Mouse (Mus musculus) midbrain, embryonic 11.5 days (tissue): ENCODE results near the gene Olfr283. TPM values are rescaled to one million over a fixed set of nuclear protein-coding genes. Genes with fewer than 3 reads are reported as not detected.
A peak's percentile ranks its signal among the peaks of the same experiment; 100 is the strongest.
"Not testable (repeated sequence)": the region's sequence is repeated elsewhere in the genome, so short reads cannot be mapped to it uniquely, and the experiment has no call there.

Experiments used
- ATAC-seq: fragments of 200-750 bp; cut with Nextera tagmentation; 2 replicates; pipeline ENCODE4 v1.8.0; 2017; ENCODE audit warnings: moderate TSS enrichment, moderate library complexity; ENCODE audit not compliant: low FRiP score
- DNase-seq: peaks from one replicate; pipeline ENCODE4 v3.0.0; 2015; ENCODE audit warnings: low spot score; ENCODE audit errors: missing footprints
- H3K27ac ChIP-seq: fragments of 300-500 bp; sonication (generic); 2 replicates; pipeline ENCODE4 v1.5.1; 2014; ENCODE audit warnings: low read depth, low read length
- H3K27me3 ChIP-seq: fragments of 300-500 bp; sonication (generic); 2 replicates; pipeline ENCODE4 v1.6.1; 2014; ENCODE audit warnings: mild to moderate bottlenecking, low read length, moderate library complexity, mixed read lengths; ENCODE audit not compliant: control insufficient read depth, insufficient read depth
- H3K36me3 ChIP-seq: fragments of 300-500 bp; sonication (generic); 2 replicates; pipeline ENCODE4 v1.6.1; 2014; ENCODE audit warnings: mild to moderate bottlenecking, low read length, moderate library complexity, mixed read lengths; ENCODE audit not compliant: control insufficient read depth, insufficient read depth
- H3K4me1 ChIP-seq: fragments of 300-500 bp; sonication (generic); 2 replicates; pipeline ENCODE4 v1.6.1; 2014; ENCODE audit warnings: low read length; ENCODE audit not compliant: control insufficient read depth, insufficient read depth
- H3K4me2 ChIP-seq: fragments of 300-500 bp; sonication (generic); 2 replicates; pipeline ENCODE4 v1.6.1; 2014; ENCODE audit warnings: mild to moderate bottlenecking, moderate library complexity
- H3K4me3 ChIP-seq: fragments of 300-500 bp; sonication (generic); 2 replicates; pipeline ENCODE4 v1.5.1; 2014; ENCODE audit warnings: low read depth, low read length
- H3K9ac ChIP-seq: fragments of 300-500 bp; sonication (generic); 2 replicates; pipeline ENCODE4 v1.6.1; 2014; ENCODE audit warnings: low read length
- H3K9me3 ChIP-seq: fragments of 300-500 bp; sonication (generic); 2 replicates; pipeline ENCODE4 v1.6.1; 2016; ENCODE audit warnings: low read length; ENCODE audit not compliant: control insufficient read depth
- WGBS: fragments of 180-500 bp; shearing (Covaris S2); extraction: QIAGEN DNeasy Blood & Tissue Kit; methylation state at CpG from one replicate; pipeline ENCODE4 v1.1.7; 2014; 5-methylcytosine and 5-hydroxymethylcytosine counted together
- polyA plus RNA-seq: library from polyadenylated mRNA; unstranded; fragments of >200 nt; fragmentation: Nextera tagmentation; extraction: Ambion mirVana; gene quantifications from 2 replicates; pipeline ENCODE4 v1.2.1, GENCODE M21; 2014

The Olfr283 gene
- polyA plus RNA-seq = not detected in 2 replicates

GRCm38 (mm10) chr15:98380846-98381245, at the start of gene Olfr283:
Olfr283 (minus strand) TSS chr15:98380946.
- Histone ChIP-seq H3K4me3 (no peak within 1 kb of the TSS), H3K36me3 (no peaks in the 10 kb centered on the region), H3K27me3 (no peaks in the 10 kb centered on the region), H3K9me3 (no peaks in the 10 kb centered on the region), H3K9ac (no peak within 1 kb of the TSS), H3K4me2 (no peak within 1 kb of the TSS), H3K4me1 (no peaks in the 10 kb centered on the region), H3K27ac (no peak within 1 kb of the TSS)
- 82% methylated on average over 6 of the region's 6 CpGs for WGBS
- ATAC-seq (no peak), DNase-seq (no peak)

- Histone ChIP-seq H3K36me3 (no peaks in the 10 kb centered on the region), H3K27ac (no peak overlapping the region), H3K4me3 (no peak overlapping the region), H3K9ac (no peak overlapping the region), H3K27me3 (no peaks in the 10 kb centered on the region), H3K4me2 (no peak overlapping the region), H3K4me1 (peaks cover 4% of the 10 kb centered on the region; the same call in 1 of the 2 replicates), H3K9me3 (no peaks in the 10 kb centered on the region)
- DNase-seq (no peak), ATAC-seq (no peak)
- 87% methylated on average over 7 of the region's 7 CpGs for WGBS
Measured at GRCm38 (mm10) chr15:98425188-98425587, 44.4 kb upstream of the Olfr283 start.

- 84% methylated on average over 6 of the region's 6 CpGs for WGBS
Measured at GRCm38 (mm10) chr15:98424753-98425152, 44.0 kb upstream of the Olfr283 start.

GRCm38 (mm10) chr15:98424326-98424725, 43.6 kb upstream of the Olfr283 start:
- Histone ChIP-seq H3K27ac (no peak overlapping the region), H3K4me1 (peaks cover 4% of the 10 kb centered on the region; the same call in 1 of the 2 replicates), H3K36me3 (no peaks in the 10 kb centered on the region), H3K27me3 (no peaks in the 10 kb centered on the region), H3K9ac (no peak overlapping the region), H3K4me3 (no peak overlapping the region), H3K9me3 (no peaks in the 10 kb centered on the region), H3K4me2 (no peak overlapping the region)
- WGBS = 66% methylated on average over 14 of the region's 14 CpGs
- ATAC-seq (no peak), DNase-seq (peak; percentile 84)

More at GRCm38 (mm10) chr15:98424753-98425152, 44.0 kb upstream of the Olfr283 start:
- Histone ChIP-seq H3K9me3 (no peaks in the 10 kb centered on the region), H3K4me2 (no peak overlapping the region), H3K4me1 (peaks cover 4% of the 10 kb centered on the region; the same call in 1 of the 2 replicates), H3K27me3 (no peaks in the 10 kb centered on the region), H3K9ac (no peak overlapping the region), H3K27ac (no peak overlapping the region), H3K36me3 (no peaks in the 10 kb centered on the region), H3K4me3 (no peak overlapping the region)
- ATAC-seq (no peak), DNase-seq (no peak)

GRCm38 (mm10) chr15:98420897-98421296, 40.2 kb upstream of the Olfr283 start:
- Histone ChIP-seq H3K9me3 (no peaks in the 10 kb centered on the region), H3K27ac (no peak overlapping the region), H3K4me1 (peaks cover 4% of the 10 kb centered on the region; the same call in 1 of the 2 replicates), H3K4me2 (no peak overlapping the region), H3K27me3 (no peaks in the 10 kb centered on the region), H3K36me3 (no peaks in the 10 kb centered on the region), H3K4me3 (no peak overlapping the region), H3K9ac (no peak overlapping the region)
- no peak for ATAC-seq
- 78% methylated on average over 4 of the region's 4 CpGs for WGBS
- no peak for DNase-seq

- ATAC-seq = no peak
- Histone ChIP-seq H3K4me1 (no peaks in the 10 kb centered on the region), H3K9me3 (no peaks in the 10 kb centered on the region), H3K9ac (no peak overlapping the region), H3K27ac (no peak overlapping the region), H3K4me2 (no peak overlapping the region), H3K27me3 (no peaks in the 10 kb centered on the region), H3K36me3 (no peaks in the 10 kb centered on the region), H3K4me3 (no peak overlapping the region)
- WGBS = 72% methylated on average over 7 of the region's 7 CpGs
- no peak for DNase-seq
Measured at GRCm38 (mm10) chr15:98418096-98418495, 37.4 kb upstream of the Olfr283 start.

GRCm38 (mm10) chr15:98417285-98417684, 36.5 kb upstream of the Olfr283 start:
- not testable (repeated sequence) for H3K27ac ChIP-seq, H3K9ac ChIP-seq, H3K27me3 ChIP-seq, DNase-seq, H3K4me2 ChIP-seq, H3K4me1 ChIP-seq, ATAC-seq, H3K36me3 ChIP-seq, H3K4me3 ChIP-seq, H3K9me3 ChIP-seq
- 100% methylated on average over 1 of the region's 3 CpGs for WGBS

GRCm38 (mm10) chr15:98416802-98417201, 36.1 kb upstream of the Olfr283 start:
- H3K9ac ChIP-seq, H3K4me3 ChIP-seq, H3K9me3 ChIP-seq, H3K27ac ChIP-seq, H3K4me2 ChIP-seq, ATAC-seq, H3K27me3 ChIP-seq, DNase-seq, H3K36me3 ChIP-seq, H3K4me1 ChIP-seq: not testable (repeated sequence)

- Histone ChIP-seq H3K36me3 (no peaks in the 10 kb centered on the region), H3K4me3 (no peak overlapping the region), H3K9me3 (no peaks in the 10 kb centered on the region), H3K9ac (no peak overlapping the region), H3K27me3 (no peaks in the 10 kb centered on the region), H3K4me1 (no peaks in the 10 kb centered on the region), H3K4me2 (no peak overlapping the region), H3K27ac (no peak overlapping the region)
- no peak for DNase-seq
- 88% methylated on average over 4 of the region's 4 CpGs for WGBS
- no peak for ATAC-seq
Measured at GRCm38 (mm10) chr15:98415996-98416395, 35.2 kb upstream of the Olfr283 start.
